Mouse (Mus musculus) heart, embryonic 15.5 days (tissue): ENCODE results near the gene Bod1. TPM values are rescaled to one million over a fixed set of nuclear protein-coding genes. Genes with fewer than 3 reads are reported as not detected.
A peak's percentile ranks its signal among the peaks of the same experiment; 100 is the strongest.

Experiments used
- ATAC-seq: fragments of 200-750 bp; cut with Nextera tagmentation; replicated peaks from 2 replicates; pipeline ENCODE4 v1.8.0; 2017; ENCODE audit warnings: low read depth, moderate TSS enrichment; ENCODE audit not compliant: insufficient number of reproducible peaks, insufficient read depth, low FRiP score
- H3K27ac ChIP-seq: fragments of 300-500 bp; sonication (generic); 2 replicates; pipeline ENCODE4 v1.5.1; 2015; ENCODE audit warnings: mild to moderate bottlenecking, inconsistent platforms
- H3K27me3 ChIP-seq: fragments of 300-500 bp; sonication (generic); 2 replicates; pipeline ENCODE4 v1.6.1; 2015; ENCODE audit warnings: inconsistent platforms
- H3K36me3 ChIP-seq: fragments of 300-500 bp; sonication (generic); 2 replicates; pipeline ENCODE4 v1.6.1; 2015; ENCODE audit warnings: mild to moderate bottlenecking, inconsistent platforms
- H3K4me1 ChIP-seq: fragments of 300-500 bp; sonication (generic); replicated peaks from 2 replicates; pipeline ENCODE4 v1.6.1; 2015; ENCODE audit warnings: inconsistent platforms
- H3K4me2 ChIP-seq: fragments of 300-500 bp; sonication (generic); 2 replicates; pipeline ENCODE4 v1.6.1; 2015; ENCODE audit warnings: inconsistent platforms, mild to moderate bottlenecking, moderate library complexity
- H3K4me3 ChIP-seq: fragments of 300-500 bp; sonication (generic); 2 replicates; pipeline ENCODE4 v1.5.1; 2015; ENCODE audit warnings: mild to moderate bottlenecking, inconsistent platforms
- H3K9ac ChIP-seq: fragments of 300-500 bp; sonication (generic); 2 replicates; pipeline ENCODE4 v1.6.1; 2015; ENCODE audit warnings: mild to moderate bottlenecking, inconsistent platforms
- H3K9me3 ChIP-seq: fragments of 300-500 bp; sonication (generic); replicated peaks from 2 replicates; pipeline ENCODE4 v1.6.1; 2016; ENCODE audit warnings: inconsistent platforms
- WGBS: fragments of 180-500 bp; shearing (Covaris S2); methylation state at CpG from one replicate; pipeline ENCODE4 v1.1.7; 2015; ENCODE audit warnings: mixed read lengths; 5-methylcytosine and 5-hydroxymethylcytosine counted together
- polyA plus RNA-seq: library from polyadenylated mRNA; unstranded; fragments of >200 nt; fragmentation: Nextera tagmentation; extraction: Ambion mirVana; gene quantifications from 2 replicates; pipeline ENCODE4 v1.2.1, GENCODE M21; 2015

Gene Bod1
- polyA plus RNA-seq, 1 experiment from 2014 or later: 65.0 TPM

DNA sequence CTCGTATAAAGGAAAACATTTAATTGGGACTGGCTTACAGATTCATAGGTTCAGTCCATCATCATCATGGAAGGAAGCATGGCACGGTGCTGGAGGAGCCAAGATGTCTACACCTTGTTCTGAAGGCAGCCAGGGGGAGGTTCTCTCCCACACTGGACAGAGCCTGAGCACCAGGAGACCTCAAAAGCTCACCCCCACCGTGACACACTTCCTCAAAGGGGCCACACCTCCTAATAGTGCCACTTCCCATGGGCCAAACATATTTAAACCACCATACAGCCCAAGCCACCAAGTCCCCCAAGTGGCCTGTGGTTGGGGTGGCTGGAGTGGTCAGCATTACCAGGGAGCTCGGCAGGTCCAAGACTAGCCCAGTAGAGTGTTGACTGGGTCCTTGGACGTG is 31.5 kb downstream of the Bod1 start:
- H3K4me3 ChIP-seq: no peak overlapping the region
- H3K9ac ChIP-seq: no peak overlapping the region
- no peak for ATAC-seq
- no peak overlapping the region for H3K27ac ChIP-seq
- no peak overlapping the region for H3K4me2 ChIP-seq
- H3K27me3 ChIP-seq: no peaks in the 10 kb centered on the region
- no peaks in the 10 kb centered on the region for H3K36me3 ChIP-seq
- WGBS: 67% methylated on average over 5 of the region's 5 CpGs
- H3K9me3 ChIP-seq: no peaks in the 10 kb centered on the region
- H3K4me1 ChIP-seq: no peaks in the 10 kb centered on the region

DNA sequence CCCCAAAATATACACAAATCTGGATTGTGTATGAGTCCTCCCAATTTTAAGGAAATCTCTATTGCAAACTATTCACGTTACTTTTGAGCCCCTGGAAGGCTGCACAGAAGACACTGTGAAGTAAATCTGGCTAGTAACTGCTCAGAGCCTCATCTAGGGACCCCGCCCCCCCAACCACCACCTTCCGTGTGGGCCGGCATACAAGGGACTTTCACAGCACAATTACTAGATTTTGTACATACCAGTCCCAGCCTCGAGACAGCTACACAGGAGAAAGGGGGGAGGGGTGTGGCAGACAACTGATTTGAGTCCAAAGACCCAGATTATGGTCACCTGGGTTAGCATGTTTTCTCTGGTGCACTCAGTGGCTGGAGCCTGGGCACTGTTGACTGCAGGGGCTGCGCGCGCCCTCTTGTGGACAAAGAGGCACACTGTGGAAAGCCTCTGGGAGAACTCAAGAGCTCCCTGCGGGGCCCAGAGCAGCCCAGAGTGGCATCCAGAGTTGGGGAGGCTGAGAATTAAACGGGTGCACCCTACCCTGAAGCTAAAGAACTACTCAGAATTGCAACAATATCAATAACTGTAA is 33.8 kb downstream of the Bod1 start:
- no peak overlapping the region for H3K27ac ChIP-seq
- H3K4me2 ChIP-seq: no peak overlapping the region
- no peaks in the 10 kb centered on the region for H3K9me3 ChIP-seq
- peaks cover 4% of the 10 kb centered on the region; the same call in 1 of the 2 replicates for H3K4me1 ChIP-seq
- no peaks in the 10 kb centered on the region for H3K36me3 ChIP-seq
- H3K9ac ChIP-seq: no peak overlapping the region
- H3K4me3 ChIP-seq: no peak overlapping the region
- 22% methylated on average over 10 of the region's 10 CpGs for WGBS
- no peaks in the 10 kb centered on the region for H3K27me3 ChIP-seq
- no peak for ATAC-seq

DNA sequence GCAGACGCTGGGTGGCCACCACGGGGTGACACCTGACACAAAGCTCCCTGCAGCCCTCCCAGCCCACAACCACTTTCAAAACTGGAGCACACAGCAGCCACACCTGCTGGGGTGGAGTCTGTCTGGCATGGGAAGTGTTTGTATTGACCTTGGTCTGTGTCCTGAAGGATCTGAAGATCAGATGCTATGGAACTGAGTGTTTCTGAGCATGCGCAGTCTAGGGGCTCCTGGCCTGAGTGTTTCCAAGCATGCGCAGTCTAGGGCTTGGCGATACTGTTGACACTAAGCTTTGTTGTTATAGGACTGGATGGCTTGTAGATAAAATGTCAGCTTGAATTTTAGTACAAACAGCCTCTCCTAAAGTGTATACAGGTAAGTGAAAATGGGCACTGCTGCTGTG is 43.0 kb downstream of the Bod1 start:
- Histone ChIP-seq H3K9ac (no peak overlapping the region), H3K27ac (no peak overlapping the region), H3K4me2 (no peak overlapping the region), H3K4me1 (no peaks in the 10 kb centered on the region), H3K4me3 (no peak overlapping the region), H3K9me3 (no peaks in the 10 kb centered on the region), H3K36me3 (no peaks in the 10 kb centered on the region), H3K27me3 (no peaks in the 10 kb centered on the region)
- no peak for ATAC-seq
- WGBS: 82% methylated on average over 5 of the region's 5 CpGs

DNA sequence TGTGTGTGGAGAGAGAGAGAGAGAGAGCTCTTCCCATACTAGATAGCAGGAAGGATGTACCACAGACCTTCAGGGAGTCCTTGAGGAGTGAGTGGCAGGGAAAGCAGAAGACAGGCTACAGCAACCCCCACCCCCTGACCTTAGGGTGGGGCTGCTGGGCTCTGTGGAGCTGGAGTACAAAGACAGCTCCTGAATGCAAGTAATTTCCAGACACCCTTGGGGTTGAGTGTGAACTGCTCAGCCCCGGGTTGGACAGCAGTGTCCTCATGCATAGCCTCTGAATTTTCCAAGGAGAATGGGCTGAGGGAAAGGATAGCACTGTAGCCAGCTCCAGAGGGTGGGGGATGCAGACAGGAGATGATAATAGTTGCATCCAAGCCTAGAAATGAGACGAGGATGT is 50.9 kb downstream of the Bod1 start:
- no peak for ATAC-seq
- no peaks in the 10 kb centered on the region for H3K36me3 ChIP-seq
- H3K9me3 ChIP-seq: no peaks in the 10 kb centered on the region
- no peaks in the 10 kb centered on the region for H3K27me3 ChIP-seq
- WGBS: 50% methylated on average over 2 of the region's 2 CpGs
- H3K9ac ChIP-seq: no peak overlapping the region
- no peak overlapping the region for H3K4me3 ChIP-seq
- no peak overlapping the region for H3K4me2 ChIP-seq
- no peak overlapping the region for H3K27ac ChIP-seq
- peaks cover 18% of the 10 kb centered on the region for H3K4me1 ChIP-seq

DNA sequence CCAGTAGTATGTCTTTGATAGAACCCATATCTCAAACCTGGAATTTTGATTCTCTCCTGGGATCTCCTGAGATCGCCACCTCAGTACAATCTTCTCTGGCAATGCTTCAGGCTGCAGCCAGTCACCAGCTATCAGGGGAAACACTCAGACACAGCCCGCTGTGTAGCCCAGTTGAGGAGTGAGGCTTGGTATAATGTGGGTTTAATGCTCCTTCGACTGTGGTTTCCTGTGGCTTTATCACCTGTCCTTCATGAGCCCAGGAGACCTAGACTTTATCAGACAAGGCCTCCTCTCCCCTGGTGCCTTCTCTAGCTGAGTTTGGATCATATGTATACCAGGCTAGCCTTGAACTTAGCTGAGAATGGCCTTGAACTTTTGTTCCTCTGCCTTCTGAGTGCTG is 53.9 kb downstream of the Bod1 start:
- no peak for ATAC-seq
- no peak overlapping the region for H3K27ac ChIP-seq

DNA sequence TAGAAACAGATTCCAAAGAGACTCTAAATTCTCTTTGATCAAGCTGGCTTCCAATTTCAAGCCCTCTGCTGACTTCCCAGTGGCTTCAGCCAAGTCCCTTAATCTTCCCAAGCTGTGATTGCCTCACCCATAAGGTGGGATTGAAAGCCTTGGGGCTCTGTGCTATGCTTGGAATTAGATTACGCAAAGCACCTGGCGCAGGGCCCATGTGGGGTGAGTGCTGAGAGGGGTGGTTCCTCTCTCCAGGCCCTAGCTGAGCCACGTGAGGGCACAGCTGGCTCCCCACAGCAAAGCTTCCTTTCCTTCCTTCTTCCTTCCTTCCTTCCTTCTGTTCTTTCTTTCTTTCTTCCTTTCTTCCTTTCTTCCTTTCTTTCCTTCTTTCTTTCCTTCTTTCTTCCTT is 54.4 kb downstream of the Bod1 start:
- no peak overlapping the region for H3K9ac ChIP-seq
- H3K4me3 ChIP-seq: no peak overlapping the region
- 25% methylated on average over 3 of the region's 3 CpGs for WGBS
- H3K27ac ChIP-seq: peak overlapping the region; percentile 4; the same call in 1 of the 2 replicates
- no peaks in the 10 kb centered on the region for H3K9me3 ChIP-seq
- H3K36me3 ChIP-seq: no peaks in the 10 kb centered on the region
- no peak overlapping the region for H3K4me2 ChIP-seq
- peak; percentile 84 for ATAC-seq
- H3K4me1 ChIP-seq: peaks cover 26% of the 10 kb centered on the region
- H3K27me3 ChIP-seq: no peaks in the 10 kb centered on the region

More for the DNA sequence above, 53.9 kb downstream of the Bod1 start:
- Histone ChIP-seq H3K9me3 (no peaks in the 10 kb centered on the region), H3K36me3 (no peaks in the 10 kb centered on the region), H3K4me1 (peaks cover 26% of the 10 kb centered on the region), H3K4me2 (no peak overlapping the region), H3K27me3 (no peaks in the 10 kb centered on the region), H3K9ac (no peak overlapping the region), H3K4me3 (no peak overlapping the region)
- 37% methylated on average over 3 of the region's 3 CpGs for whole genome bisulfite sequencing

DNA sequence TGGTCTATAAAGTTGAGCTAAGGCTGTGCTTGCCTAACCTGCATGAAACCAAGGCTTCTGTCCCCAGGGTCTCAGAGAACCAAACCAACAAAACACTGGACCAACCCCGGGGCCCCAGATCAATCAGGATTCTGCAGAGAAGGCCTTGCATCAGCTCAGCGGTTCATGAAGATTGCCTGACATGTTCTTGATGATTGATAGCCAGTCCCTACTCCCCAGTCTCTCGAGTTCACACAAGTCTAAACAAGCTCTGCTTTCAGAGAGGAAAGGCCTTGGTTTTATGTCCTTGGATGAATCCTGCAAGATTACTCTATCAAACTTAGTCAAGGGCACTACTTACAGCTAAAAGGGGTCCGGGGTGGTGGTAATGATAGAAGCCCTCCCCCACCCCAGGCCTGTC is 55.0 kb downstream of the Bod1 start:
- 57% methylated on average over 4 of the region's 4 CpGs for WGBS
- H3K9ac ChIP-seq: no peak overlapping the region
- H3K27ac ChIP-seq: peak overlapping the region; percentile 4; the same call in 1 of the 2 replicates
- no peaks in the 10 kb centered on the region for H3K9me3 ChIP-seq
- H3K36me3 ChIP-seq: no peaks in the 10 kb centered on the region
- H3K27me3 ChIP-seq: no peaks in the 10 kb centered on the region
- H3K4me2 ChIP-seq: no peak overlapping the region
- ATAC-seq: no peak
- H3K4me3 ChIP-seq: no peak overlapping the region
- H3K4me1 ChIP-seq: peaks cover 26% of the 10 kb centered on the region

Other genes with a start within 250 kb of the Bod1 start
- gene Cpeb4, start 200.3 kb upstream of the Bod1 start, polyA plus RNA-seq: 5.9 and 6.4 TPM in 2 replicates